Mouse (Mus musculus) spleen, adult 2 months (tissue): Measurements from ENCODE around the gene Dagla.

Experiments
- CTCF ChIP-seq: fragments of 200-500 bp; IDR thresholded peaks from 2 replicates; pipeline ENCODE4 v1.5.1; 2011; ENCODE audit warnings: mild to moderate bottlenecking, inconsistent platforms; ENCODE audit not compliant: insufficient read depth, insufficient read length, insufficient replicate concordance; ENCODE audit errors: extremely low read depth
- POLR2A ChIP-seq: fragments of 200-500 bp; IDR thresholded peaks from 2 replicates; pipeline ENCODE4 v1.6.1; 2011; ENCODE audit warnings: low read depth, low read length, inconsistent platforms

DNA sequence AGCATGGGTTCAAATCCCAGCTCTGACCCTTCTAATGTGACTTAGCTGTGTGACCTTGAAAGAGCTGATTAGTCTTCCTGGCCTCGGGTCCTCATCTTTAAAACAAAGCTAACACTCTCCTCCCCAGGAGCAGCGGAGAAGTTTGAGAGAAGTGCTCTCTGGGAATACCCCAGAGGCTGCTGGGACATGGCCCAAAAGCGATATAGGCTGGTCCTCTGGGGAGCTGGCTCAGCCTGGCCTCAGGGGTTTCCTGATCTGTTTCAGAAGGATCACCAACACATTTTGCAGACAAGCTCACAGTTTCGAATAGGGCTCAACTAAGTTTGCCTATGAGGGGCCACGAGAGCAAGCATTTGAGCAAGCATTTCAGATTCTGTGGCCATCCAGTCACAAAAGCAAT is 34.3 kb downstream of the Dagla start:
- no peak for TF ChIP-seq CTCF
- no peak for TF ChIP-seq POLR2A
